Comparison of ENCODE assay signal across 51 mouse cellular contexts in genomic region chr7:6262984-6263383, GRCm38 (mm10). TPM values are rescaled to one million over a fixed set of nuclear protein-coding genes. Genes with fewer than 3 reads are reported as not detected.
"Had no signal": no experiment of that assay in that cellular context is flagged by ENCODE, and none has a peak within 500 bp of the region (broad histone marks: within the 10 kb centered on the region; RNA-seq: fewer than 3 reads in every experiment).

No protein-coding gene starts in this region.

- H3K27ac ChIP-seq: heart, embryonic 13.5 days; heart, embryonic 15.5 days; hindbrain, embryonic 10.5 days; hindbrain, embryonic 12.5 days; hindbrain, embryonic 14.5 days; hindbrain, embryonic 15.5 days; hindbrain, postnatal 0 days; intestine, embryonic 15.5 days; kidney, embryonic 15.5 days; kidney, postnatal 0 days; layer of hippocampus, adult 2 months; left cerebral cortex, adult 2 months had no signal

- DNase-seq: heart, postnatal 10 days; heart, postnatal 14 days; heart, postnatal 36 days; heart, postnatal 4 days; kidney, adult 11 months; kidney, adult 18-20 months; kidney, adult 2 months; kidney, adult 8-10 months; kidney, adult 9 months; kidney, postnatal 10 days; kidney, postnatal 14 days; kidney, postnatal 25 days; kidney, postnatal 36 days; kidney, postnatal 4 days; layer of hippocampus, adult 9-11 months; layer of hippocampus, postnatal 36 days had no signal

- H3K4me3 ChIP-seq: heart, embryonic 12.5 days; heart, embryonic 13.5 days; heart, embryonic 15.5 days; hindbrain, embryonic 10.5 days; hindbrain, embryonic 12.5 days; hindbrain, embryonic 15.5 days; intestine, embryonic 15.5 days; kidney, embryonic 15.5 days; layer of hippocampus, adult 2 months; left cerebral cortex, adult 2 months had no signal

- H3K9ac ChIP-seq: heart, embryonic 12.5 days; heart, embryonic 13.5 days; heart, embryonic 15.5 days; hindbrain, embryonic 12.5 days; hindbrain, embryonic 14.5 days; hindbrain, embryonic 15.5 days; intestine, embryonic 15.5 days; kidney, embryonic 15.5 days had no signal

- H3K36me3 ChIP-seq: heart, embryonic 12.5 days; heart, embryonic 13.5 days; heart, embryonic 15.5 days; hindbrain, embryonic 10.5 days; hindbrain, embryonic 12.5 days; hindbrain, embryonic 15.5 days; intestine, embryonic 15.5 days; kidney, embryonic 15.5 days had no signal

- ATAC-seq: hindbrain, embryonic 16.5 days; hindbrain, postnatal 0 days; inflammation-experienced regulatory T-cells, adult 6 months; intestine, embryonic 15.5 days; intestine, embryonic 16.5 days; intestine, postnatal 0 days had no signal

- H3K4me1 ChIP-seq: heart, embryonic 12.5 days; heart, embryonic 13.5 days; heart, embryonic 15.5 days; hindbrain, embryonic 10.5 days; hindbrain, embryonic 12.5 days; hindbrain, embryonic 15.5 days; intestine, embryonic 15.5 days; kidney, embryonic 15.5 days had no signal

- H3K27me3 ChIP-seq: heart, embryonic 12.5 days; heart, embryonic 13.5 days; heart, embryonic 15.5 days; hindbrain, embryonic 12.5 days; hindbrain, embryonic 15.5 days; intestine, embryonic 15.5 days; kidney, embryonic 15.5 days had no signal

- H3K9me3 ChIP-seq: heart, embryonic 13.5 days; heart, embryonic 15.5 days; hindbrain, embryonic 12.5 days; hindbrain, embryonic 15.5 days; intestine, embryonic 15.5 days; kidney, embryonic 15.5 days had no signal

- H3K4me2 ChIP-seq: heart, embryonic 11.5 days; heart, embryonic 12.5 days; heart, embryonic 13.5 days; heart, embryonic 15.5 days; hindbrain, embryonic 12.5 days; hindbrain, embryonic 14.5 days; hindbrain, embryonic 15.5 days; intestine, embryonic 15.5 days; kidney, embryonic 15.5 days had no signal

RNA-seq across cellular contexts. Expression of gene Epp13, which starts 10.5 kb away (rescaled TPM):
- total RNA-seq: heart, postnatal 10 days; heart, postnatal 14 days; heart, postnatal 25 days; heart, postnatal 36 days; heart, postnatal 4 days; hematopoietic stem cell, adult 5-6 weeks; hindbrain, postnatal 0 days; layer of hippocampus, adult 18-20 months; layer of hippocampus, adult 2 months; layer of hippocampus, adult 8-10 months; layer of hippocampus, postnatal 10 days; layer of hippocampus, postnatal 14 days; layer of hippocampus, postnatal 25 days; layer of hippocampus, postnatal 36 days; left cerebral cortex, adult 18-20 months; left cerebral cortex, adult 2 months; left cerebral cortex, adult 8-10 months had no signal
- polyA plus RNA-seq: heart, embryonic 11.5 days; heart, embryonic 12.5 days; heart, embryonic 13.5 days; heart, embryonic 14.5 days; heart, embryonic 15.5 days; heart, embryonic 16.5 days; heart, postnatal 0 days; hindbrain, embryonic 11.5 days; hindbrain, embryonic 12.5 days; hindbrain, embryonic 14.5 days; hindbrain, embryonic 16.5 days; inflammation-experienced regulatory T-cells, adult 6 months; intestine, embryonic 14.5 days; intestine, embryonic 15.5 days; intestine, embryonic 16.5 days; intestine, postnatal 0 days; kidney, adult 2 months; kidney, embryonic 14.5 days; kidney, embryonic 15.5 days; kidney, embryonic 16.5 days; kidney, postnatal 0 days had no signal

RNA-seq across cellular contexts. Expression of gene Zscan5b, which starts 40.9 kb away (rescaled TPM):
- total RNA-seq: heart, postnatal 10 days; heart, postnatal 14 days; heart, postnatal 25 days; heart, postnatal 36 days; heart, postnatal 4 days; hematopoietic stem cell, adult 5-6 weeks; hindbrain, postnatal 0 days; layer of hippocampus, adult 18-20 months; layer of hippocampus, adult 2 months; layer of hippocampus, adult 8-10 months; layer of hippocampus, postnatal 10 days; layer of hippocampus, postnatal 14 days; layer of hippocampus, postnatal 25 days; layer of hippocampus, postnatal 36 days; left cerebral cortex, adult 18-20 months; left cerebral cortex, adult 2 months; left cerebral cortex, adult 8-10 months had no signal
- polyA plus RNA-seq: heart, embryonic 11.5 days; heart, embryonic 12.5 days; heart, embryonic 13.5 days; heart, embryonic 14.5 days; heart, embryonic 15.5 days; heart, embryonic 16.5 days; heart, postnatal 0 days; hindbrain, embryonic 10.5 days; hindbrain, embryonic 11.5 days; hindbrain, embryonic 12.5 days; hindbrain, embryonic 14.5 days; hindbrain, embryonic 15.5 days; hindbrain, embryonic 16.5 days; hindbrain, postnatal 0 days; intestine, embryonic 14.5 days; intestine, embryonic 15.5 days; intestine, embryonic 16.5 days; intestine, postnatal 0 days; kidney, adult 2 months; kidney, embryonic 14.5 days; kidney, embryonic 15.5 days; kidney, embryonic 16.5 days; kidney, postnatal 0 days; large intestine, adult 2 months had no signal
